Mouse (Mus musculus) adrenal gland, adult (tissue): ENCODE data around the gene Tmem208.

Source experiments
- DNase-seq, 2 experiments: peaks; one replicate each; pipeline ENCODE4 v3.0.0; 2022 to 2023; ENCODE audit warnings: low spot score in 1 of 2; ENCODE audit not compliant: inconsistent age in 2 of 2

The Tmem208 gene

DNA sequence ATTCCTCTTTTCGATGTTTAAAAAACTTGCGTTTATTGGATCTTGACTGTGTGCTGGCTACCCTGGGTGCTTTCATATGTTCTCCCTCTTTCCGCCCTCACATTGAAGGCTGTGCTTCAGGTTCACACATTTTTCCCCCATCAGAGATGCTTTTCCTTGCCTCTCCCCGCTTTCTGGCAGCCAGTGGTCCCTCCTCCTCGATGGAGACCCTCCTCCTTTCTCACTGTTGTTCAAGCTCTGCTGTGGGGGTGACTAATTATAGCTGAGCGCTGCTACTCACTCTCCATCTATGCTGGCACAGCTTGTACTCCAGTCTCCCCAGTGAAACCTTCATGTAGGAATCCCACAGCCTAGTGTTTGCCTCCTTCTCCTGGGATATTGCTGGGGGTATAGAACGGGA, 24.0 kb downstream of the Tmem208 start:
- DNase-seq: no peak

DNA sequence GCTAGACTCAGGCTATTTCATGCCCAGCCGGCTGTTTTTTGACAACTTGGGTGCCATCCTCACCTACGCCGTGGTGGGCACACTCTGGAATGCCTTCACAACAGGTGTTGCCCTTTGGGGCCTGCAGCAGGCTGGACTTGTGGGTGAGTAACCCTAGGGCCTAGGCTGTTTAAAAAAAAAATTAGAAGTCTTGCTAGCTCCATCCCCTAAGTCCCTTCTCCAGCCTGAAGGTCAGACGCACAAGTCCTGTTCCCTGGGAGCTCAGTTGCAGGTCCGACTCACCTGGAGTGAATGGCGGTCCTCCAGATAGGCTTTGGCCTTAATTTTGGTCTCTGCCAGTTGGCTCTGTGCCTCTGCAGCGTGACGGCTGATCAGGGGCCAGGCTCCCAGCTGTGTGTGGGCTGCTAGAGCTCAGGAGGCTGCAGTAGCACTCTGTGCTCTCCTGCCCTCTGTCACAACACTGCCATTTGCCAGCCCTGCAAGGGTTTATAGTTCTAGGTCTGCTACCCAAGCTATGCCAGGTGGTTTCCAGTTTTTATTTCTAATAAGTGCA, 27.5 kb downstream of the Tmem208 start:
- DNase-seq: no peak

DNA sequence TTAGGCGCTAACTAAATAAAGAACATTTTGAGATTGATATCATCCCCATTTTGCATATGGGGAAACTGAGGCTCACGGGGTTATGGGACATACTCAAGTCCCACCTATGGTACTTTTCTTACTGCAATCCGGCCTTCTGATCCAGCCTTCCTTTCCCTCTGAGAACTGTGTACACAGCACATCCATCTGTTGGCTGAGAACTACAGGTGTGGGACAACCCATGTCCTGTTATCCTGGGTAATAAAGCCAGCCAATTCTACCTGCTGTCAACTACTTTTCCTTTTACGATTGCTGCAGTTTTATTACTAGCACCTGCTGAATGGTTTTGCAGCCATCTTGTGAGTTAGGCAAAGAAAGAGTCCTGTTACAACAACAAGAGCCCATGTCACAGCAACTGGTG, 28.4 kb downstream of the Tmem208 start:
- DNase-seq: no peak

DNA sequence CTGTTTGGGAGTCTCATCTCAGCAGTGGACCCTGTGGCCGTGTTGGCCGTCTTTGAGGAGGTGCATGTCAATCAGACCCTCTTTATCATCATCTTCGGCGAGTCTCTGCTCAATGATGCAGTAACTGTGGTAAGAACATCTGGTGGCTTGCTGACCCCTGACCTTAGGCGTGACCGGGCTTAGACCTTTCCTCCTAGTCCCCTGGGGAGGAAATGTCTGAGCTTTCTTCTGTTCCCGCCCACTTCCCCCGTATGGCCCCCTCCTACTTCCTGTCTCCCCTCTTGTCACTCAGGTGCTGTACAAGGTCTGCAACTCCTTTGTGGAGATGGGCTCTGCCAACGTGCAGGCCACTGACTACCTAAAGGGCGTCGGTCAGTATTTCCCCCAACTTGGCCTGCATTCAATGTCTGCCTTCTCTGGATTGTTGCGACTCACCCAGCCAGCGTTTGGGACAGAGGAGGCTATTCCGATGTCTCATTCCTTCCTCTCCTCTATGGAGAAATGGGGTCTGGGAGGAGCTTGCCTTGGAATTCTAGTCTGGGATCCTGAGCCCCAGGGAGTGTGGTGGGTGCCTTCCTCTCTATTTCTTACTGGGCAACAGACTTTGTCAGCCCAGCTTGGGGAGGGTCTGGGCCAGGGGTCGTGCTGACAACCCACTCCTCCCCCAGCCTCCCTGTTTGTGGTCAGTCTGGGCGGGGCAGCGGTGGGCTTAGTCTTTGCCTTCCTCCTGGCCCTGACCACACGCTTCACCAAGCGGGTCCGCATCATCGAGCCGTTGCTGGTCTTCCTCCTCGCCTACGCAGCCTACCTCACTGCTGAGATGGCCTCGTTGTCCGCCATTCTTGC, 29.2 kb downstream of the Tmem208 start:
- DNase-seq: peak in 1 of 2 experiments; percentile 52

DNA sequence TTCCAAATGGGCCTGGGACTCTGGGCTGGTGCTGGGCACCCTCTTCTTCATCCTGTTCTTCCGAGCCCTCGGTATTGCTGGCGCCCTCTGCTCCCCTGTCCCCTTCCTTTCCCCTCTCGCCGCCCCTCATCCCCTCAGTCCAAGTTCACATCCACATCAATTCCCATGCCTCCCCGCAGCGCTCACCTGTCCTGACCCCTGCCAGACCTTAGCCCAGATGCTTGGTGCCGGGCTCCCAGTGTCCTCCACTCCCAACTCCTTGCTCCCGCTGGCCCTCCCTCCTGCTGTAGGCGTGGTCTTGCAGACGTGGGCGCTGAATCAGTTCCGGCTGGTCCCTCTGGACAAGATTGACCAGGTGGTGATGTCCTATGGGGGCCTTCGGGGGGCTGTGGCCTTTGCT, 30.5 kb downstream of the Tmem208 start:
- no peak for DNase-seq

DNA sequence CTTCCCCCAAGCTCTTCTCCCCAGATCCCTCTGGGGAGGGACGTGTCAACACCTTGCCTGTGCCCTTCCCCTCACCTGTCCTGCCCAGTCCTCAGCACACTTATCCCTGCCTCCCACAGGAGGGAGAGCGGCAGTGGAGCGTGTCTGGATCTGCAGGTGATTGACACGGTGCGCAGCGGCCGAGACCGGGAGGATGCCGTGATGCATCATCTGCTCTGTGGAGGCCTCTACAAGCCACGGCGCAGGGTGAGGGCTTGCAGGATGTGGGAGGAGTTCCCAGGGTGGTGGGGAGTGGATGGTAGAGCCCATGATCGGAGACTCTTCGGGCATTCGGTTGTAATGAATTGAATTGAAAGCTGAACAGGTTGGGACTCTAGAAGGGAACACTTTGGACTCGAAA, 33.1 kb downstream of the Tmem208 start:
- DNase-seq: no peak

DNA sequence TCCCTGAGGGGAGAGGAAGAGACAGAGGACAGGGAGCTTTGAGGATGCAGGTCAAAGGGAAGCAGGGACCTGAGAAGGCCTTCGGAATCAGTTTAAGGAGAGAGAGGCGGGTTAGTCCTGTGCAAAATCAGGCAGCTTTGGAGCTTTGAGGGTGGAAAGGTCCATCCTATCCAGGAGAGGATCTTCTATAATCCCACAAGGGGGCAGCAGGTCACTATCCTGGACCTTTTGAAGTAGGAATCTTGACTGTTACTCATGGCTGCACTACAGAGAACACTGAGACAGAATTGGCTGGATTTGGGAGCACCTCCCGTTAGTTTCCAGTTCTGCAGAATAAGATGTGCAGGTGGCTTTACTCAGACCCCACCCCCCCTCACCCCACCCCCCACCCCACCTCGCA, 33.5 kb downstream of the Tmem208 start:
- DNase-seq: peak in 1 of 2 experiments; percentile 58

DNA sequence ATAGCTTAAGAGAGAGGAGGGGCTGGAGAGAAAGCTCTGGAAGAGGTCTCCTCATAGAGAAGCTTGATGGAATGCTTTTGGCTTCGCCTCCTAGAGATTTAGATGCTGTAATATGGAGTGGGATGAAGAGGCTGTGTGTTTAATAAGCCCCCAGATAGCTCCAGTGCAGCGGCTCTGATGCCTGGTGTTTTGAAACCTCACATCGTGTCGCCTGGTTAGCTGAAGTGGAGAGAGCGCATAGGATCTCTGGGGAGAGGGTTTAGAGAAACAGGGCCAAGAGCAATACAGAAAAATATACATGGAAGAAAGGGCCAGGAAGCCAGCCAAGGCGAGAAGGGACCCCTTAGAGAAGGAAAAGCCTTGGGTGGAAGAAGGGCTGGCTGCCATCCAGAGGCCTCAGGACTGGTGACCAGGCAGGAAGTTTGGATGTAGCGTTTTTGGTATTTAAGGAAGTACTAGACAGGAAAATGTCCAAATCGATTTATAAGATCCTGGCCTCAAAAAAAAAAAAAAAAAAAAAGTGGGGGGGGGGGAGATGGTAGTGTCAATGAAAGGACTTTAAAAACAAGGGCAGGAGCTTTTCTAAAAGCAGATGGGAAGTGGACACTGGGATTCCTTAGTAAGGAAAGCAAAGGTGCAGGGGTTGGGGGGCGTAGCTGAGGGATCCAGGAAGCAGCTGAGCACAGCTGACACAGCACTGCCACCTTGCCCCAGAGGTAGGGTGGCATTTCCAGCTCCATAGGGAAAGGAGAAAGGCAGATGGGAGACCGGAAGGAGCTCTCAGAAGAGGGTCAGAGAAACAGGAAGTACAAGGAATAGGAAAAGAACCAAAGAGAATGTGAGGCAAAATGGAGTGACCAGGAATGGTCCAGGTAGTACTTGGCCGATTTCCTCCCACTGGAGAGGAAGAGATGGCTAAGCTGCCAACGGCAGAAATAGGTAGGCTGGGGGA, 35.9 kb downstream of the Tmem208 start:
- no peak for DNase-seq

DNA sequence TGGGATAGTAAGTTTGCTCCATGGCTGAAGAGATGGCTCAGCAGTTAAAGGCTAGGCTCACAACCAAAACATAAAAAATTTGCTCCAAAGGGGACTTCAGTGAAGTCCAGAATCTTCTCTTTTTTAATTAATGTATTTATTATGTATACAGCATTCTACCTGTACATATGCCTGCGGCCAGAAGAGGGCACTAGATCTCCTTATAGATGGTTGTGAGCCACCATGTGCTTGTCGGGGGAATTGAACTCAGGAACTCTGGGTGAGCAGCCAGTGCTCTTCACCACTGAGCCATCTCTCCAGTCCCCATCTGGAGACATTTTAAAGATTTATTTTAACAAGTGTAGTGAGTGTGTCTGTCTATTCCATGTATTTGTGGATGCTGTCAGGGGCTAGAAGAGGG, 41.0 kb downstream of the Tmem208 start:
- peak in 1 of 2 experiments; percentile 64 for DNase-seq

DNA sequence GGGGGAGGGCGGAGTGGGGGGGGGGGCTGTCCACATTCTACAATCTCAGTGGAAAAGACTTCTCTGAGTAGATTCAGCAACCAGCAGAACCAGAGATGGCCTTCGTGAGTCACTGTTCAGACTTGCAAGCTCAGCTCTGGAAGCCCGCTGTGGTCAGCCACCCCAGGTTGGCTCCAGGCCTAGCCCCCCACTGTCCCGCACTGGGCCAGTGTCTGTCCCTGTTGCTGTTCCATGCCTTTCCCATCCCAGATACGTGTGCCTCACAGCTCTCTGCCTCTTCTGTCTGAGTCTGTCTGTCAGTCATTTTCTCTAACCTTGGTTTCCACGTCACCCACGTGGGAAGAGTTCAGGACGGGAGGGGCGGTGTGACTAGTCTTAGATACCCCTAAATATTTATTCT, 46.3 kb downstream of the Tmem208 start:
- peak in 1 of 2 experiments; percentile 71 for DNase-seq

DNA sequence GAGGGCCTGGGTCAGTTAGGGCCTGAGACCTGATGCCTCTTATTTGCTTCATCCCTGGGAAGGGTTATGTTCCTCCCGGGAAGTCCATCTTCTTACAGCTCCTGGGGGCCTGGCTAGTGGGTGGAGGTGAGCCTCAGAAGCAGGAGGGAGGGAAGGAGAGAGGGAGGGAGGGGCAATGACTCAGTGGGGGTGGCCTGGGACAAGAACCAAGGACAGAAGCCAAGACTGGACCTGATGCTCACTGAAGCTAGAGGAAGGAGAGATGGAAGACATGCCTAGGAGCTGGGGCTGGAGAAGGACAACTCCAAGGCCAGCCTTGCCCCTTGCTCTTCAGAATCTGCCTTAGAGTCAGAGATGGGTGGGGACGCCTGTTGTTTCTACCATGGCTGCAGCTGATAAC, 46.9 kb downstream of the Tmem208 start, which contains the start of gene Plekhg4:
Gene Plekhg4, plus strand, starts transcription at position 243 of the 400 bp plus-strand sequence.
- DNase-seq: peak in 1 of 2 experiments; percentile 70

DNA sequence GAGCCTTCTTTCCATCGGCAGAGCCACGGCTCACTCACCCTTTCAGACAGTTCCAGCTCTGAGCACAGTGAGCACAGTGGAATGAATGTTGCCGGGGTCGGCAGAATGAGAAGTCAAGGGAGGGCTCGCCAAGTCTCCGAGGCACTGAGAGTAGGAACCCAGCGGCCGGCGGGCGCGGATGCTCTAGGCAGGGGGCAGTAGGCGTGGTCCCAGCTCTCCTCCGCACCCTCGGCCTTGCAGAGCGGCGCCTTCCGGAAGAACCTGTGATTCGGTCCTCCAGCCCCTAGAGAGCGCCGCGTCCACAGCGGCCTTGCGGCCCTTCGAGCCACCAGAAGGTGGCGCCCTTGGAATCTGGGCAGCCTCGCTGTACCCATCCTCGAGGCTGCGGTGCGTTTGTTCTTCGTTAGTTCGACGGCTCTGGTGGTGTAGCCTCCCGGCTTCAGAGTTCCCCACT, 48.4 kb downstream of the Tmem208 start:
- DNase-seq: no peak

DNA sequence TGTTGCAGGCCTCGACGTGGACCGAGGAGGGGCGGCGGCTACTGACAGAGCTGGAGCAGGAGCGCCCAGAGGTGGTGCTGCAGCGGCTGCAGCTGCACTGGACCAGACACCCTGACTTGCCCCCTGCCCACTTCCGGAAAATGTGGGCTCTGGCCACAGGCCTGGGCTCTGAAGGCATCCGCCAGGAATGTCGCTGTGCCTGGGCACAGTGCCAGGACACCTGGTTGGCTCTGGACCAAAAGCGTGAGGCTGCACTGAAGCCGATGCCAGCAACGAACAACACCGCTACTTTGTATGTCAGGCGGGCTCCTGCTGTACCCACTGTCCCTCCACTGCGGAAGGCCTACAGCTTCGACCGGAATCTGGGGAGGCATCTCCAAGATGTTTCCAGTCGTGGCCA, 52.5 kb downstream of the Tmem208 start:
- peak in 1 of 2 experiments; percentile 58 for DNase-seq

DNA sequence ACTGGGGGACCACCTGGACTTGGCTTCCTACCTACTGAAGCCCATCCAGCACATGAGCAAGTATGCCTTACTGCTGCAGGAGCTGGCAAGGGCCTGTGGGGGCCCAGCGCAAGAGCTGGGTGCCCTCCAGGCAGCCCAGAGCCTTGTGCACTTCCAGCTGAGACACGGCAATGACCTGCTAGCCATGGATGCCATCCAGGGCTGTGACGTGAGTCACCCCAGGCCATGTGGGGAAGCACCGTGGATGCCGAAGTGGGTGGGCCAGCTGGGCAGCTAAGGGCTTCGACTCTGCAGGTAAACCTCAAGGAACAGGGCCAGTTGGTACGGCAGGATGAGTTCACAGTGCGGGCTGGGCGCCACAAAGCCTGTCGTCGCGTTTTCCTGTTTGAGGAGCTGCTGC, 54.2 kb downstream of the Tmem208 start:
- DNase-seq: peak in 1 of 2 experiments; percentile 62

DNA sequence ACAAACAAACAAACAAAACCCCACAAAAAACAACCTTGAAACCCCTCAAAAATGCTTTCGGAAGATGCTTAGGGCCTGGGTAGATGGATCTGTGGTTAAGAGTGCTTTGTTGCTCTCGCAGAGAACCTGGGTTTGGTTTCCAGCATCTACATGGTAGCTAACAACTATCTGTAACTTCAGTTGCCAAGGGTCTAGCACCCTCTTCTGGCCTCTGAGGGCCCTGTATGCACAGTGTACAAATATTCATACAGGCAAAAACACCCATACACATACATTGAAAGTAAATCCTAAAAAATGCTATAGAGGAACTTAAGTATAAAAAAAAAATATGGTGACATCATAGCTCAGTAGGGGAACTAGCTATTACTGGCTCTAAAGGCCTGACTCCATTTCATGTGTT, 57.9 kb downstream of the Tmem208 start:
- no peak for DNase-seq
